Mouse (Mus musculus) brain, embryonic 14.5 days (tissue): Measurements from ENCODE around the gene Rnf13.

ENCODE experiments used
- CTCF ChIP-seq: fragments of 200-500 bp; IDR thresholded peaks from 2 replicates; pipeline ENCODE4 v1.5.1; 2012; ENCODE audit warnings: inconsistent platforms, mild to moderate bottlenecking, moderate library complexity, borderline replicate concordance; ENCODE audit not compliant: insufficient read depth, insufficient read length; ENCODE audit errors: extremely low read depth
- POLR2A ChIP-seq: fragments of 200-500 bp; IDR thresholded peaks from 2 replicates; pipeline ENCODE4 v1.6.1; 2012; ENCODE audit warnings: mild to moderate bottlenecking, inconsistent platforms, borderline replicate concordance; ENCODE audit not compliant: poor library complexity, insufficient read depth, insufficient read length, severe bottlenecking; ENCODE audit errors: extremely low read depth

GRCm38 (mm10) chr3:57692719-57693118 lies 43.1 kb upstream of the Rnf13 start, which contains the start of gene Ankub1:
- TF ChIP-seq CTCF = no peak
- TF ChIP-seq POLR2A = no peak
